Mouse (Mus musculus) Muller cell, postnatal 12 days (primary cell): ENCODE measurements around the gene Sccpdh.
"Not testable (repeated sequence)": the region's sequence is repeated elsewhere in the genome, so short reads cannot be mapped to it uniquely, and the experiment has no call there.

Experiments used
- DNase-seq: peaks from one replicate; pipeline ENCODE4 v3.0.0-alpha.2; 2015; ENCODE audit errors: inconsistent ontology term

Sccpdh gene

GRCm38 (mm10) chr1:179668013-179668805 is at the start of gene Sccpdh:
Sccpdh (plus strand) TSS chr1:179668210.
- peak; percentile 93 for DNase-seq

- no peak for DNase-seq
Measured at GRCm38 (mm10) chr1:179622665-179623064, 45.3 kb upstream of the Sccpdh start.

- DNase-seq: no peak
Measured at GRCm38 (mm10) chr1:179623657-179624056, 44.4 kb upstream of the Sccpdh start.

- no peak for DNase-seq
Measured at GRCm38 (mm10) chr1:179624354-179624753, 43.7 kb upstream of the Sccpdh start.

- no peak for DNase-seq
Measured at GRCm38 (mm10) chr1:179627855-179628254, 40.2 kb upstream of the Sccpdh start.

- no peak for DNase-seq
Measured at GRCm38 (mm10) chr1:179628438-179629106, 39.4 kb upstream of the Sccpdh start.

- DNase-seq: no peak
Measured at GRCm38 (mm10) chr1:179629276-179629675, 38.7 kb upstream of the Sccpdh start.

- no peak for DNase-seq
Measured at GRCm38 (mm10) chr1:179632746-179633413, 35.1 kb upstream of the Sccpdh start.

- no peak for DNase-seq
Measured at GRCm38 (mm10) chr1:179633414-179633752, 34.6 kb upstream of the Sccpdh start.

- DNase-seq: no peak
Measured at GRCm38 (mm10) chr1:179634159-179634558, 33.9 kb upstream of the Sccpdh start.

GRCm38 (mm10) chr1:179642726-179643125 is 25.3 kb upstream of the Sccpdh start:
- DNase-seq: no peak

GRCm38 (mm10) chr1:179644151-179644550 is 23.9 kb upstream of the Sccpdh start:
- no peak for DNase-seq

GRCm38 (mm10) chr1:179645101-179645979 is 22.7 kb upstream of the Sccpdh start:
- peak; percentile 74 for DNase-seq

- no peak for DNase-seq
Measured at GRCm38 (mm10) chr1:179645980-179646268, 22.1 kb upstream of the Sccpdh start.

- DNase-seq: not testable (repeated sequence)
Measured at GRCm38 (mm10) chr1:179648678-179649077, 19.3 kb upstream of the Sccpdh start.

- no peak for DNase-seq
Measured at GRCm38 (mm10) chr1:179649324-179649723, 18.7 kb upstream of the Sccpdh start.

GRCm38 (mm10) chr1:179650284-179650683 is 17.7 kb upstream of the Sccpdh start:
- no peak for DNase-seq

- DNase-seq: no peak
Measured at GRCm38 (mm10) chr1:179651224-179651623, 16.8 kb upstream of the Sccpdh start.

GRCm38 (mm10) chr1:179663065-179663464 is 4.9 kb upstream of the Sccpdh start:
- no peak for DNase-seq

GRCm38 (mm10) chr1:179664309-179664930 is 3.6 kb upstream of the Sccpdh start:
- DNase-seq: no peak

- DNase-seq: peak; percentile 40
Measured at GRCm38 (mm10) chr1:179666971-179667370, 1.0 kb upstream of the Sccpdh start.
